Mouse (Mus musculus): ENCODE measurements at regions not wholly inside any gene's neighbourhood (a gene's known extent, or its start where the extent isn't known, plus 50 kb on each side); places are given as distances from the start of the nearest gene placed in this dataset.

DNA sequence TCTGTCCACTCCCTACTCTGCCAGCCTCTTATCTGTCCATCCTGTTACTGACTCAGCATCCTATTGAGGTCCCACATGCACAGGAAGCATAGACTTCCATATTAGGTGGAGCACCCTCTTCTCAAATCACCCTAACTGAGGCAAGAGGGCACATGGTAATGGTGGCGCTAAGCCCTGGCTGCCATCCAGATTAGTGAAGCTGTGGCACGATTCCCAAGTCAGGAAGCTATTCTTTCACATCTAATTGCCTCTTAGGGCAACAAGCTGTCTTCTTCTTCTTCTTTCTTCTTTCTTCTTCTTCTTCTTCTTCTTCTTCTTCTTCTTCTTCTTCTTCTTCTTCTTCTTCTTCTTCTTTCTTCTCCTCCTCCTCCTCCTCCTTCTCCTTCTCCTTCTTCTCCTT lies 195.7 kb upstream of the Sall1 start:
- no peak for TF ChIP-seq CTCF (IDR thresholded peaks at IDR 0.05; ENCODE audit: control insufficient read depth, insufficient read depth, low read length)
- no peak for TF ChIP-seq POLR2A (IDR thresholded peaks at IDR 0.05; ENCODE audit: borderline replicate concordance, control insufficient read depth, low read depth, low read length)

Data from bone marrow, adult 2 months (tissue).